Mouse (Mus musculus) megakaryocyte, embryonic 14.5 days (primary cell): ENCODE data around the gene Suds3.

Experiments used
- FLI1 ChIP-seq: IDR thresholded peaks from 2 replicates; pipeline ENCODE4 v1.6.1; 2012; ENCODE audit warnings: low read length, inconsistent platforms, mixed read lengths
- GATA1 ChIP-seq: IDR thresholded peaks from 3 replicates; pipeline ENCODE4 v1.6.1; 2012; ENCODE audit warnings: mixed read lengths, low read length, inconsistent platforms, borderline replicate concordance

GRCm38 (mm10) chr5:117119777-117120488 is 4.0 kb upstream of the Suds3 start, which contains the start of gene Taok3:
- no peak for TF ChIP-seq FLI1
- TF ChIP-seq GATA1, result no peak
